Mouse (Mus musculus) midbrain, embryonic 12.5 days (tissue): ENCODE data around the gene Eif4g3. TPM values are rescaled to one million over a fixed set of nuclear protein-coding genes. Genes with fewer than 3 reads are reported as not detected.
A peak's percentile ranks its signal among the peaks of the same experiment; 100 is the strongest.

Source experiments
- ATAC-seq: fragments of 200-750 bp; cut with Nextera tagmentation; 2 replicates; pipeline ENCODE4 v1.8.0; 2017; ENCODE audit warnings: low read depth, moderate TSS enrichment, moderate library complexity; ENCODE audit not compliant: low FRiP score
- H3K27ac ChIP-seq: fragments of 300-500 bp; sonication (generic); replicated peaks from 2 replicates; pipeline ENCODE4 v1.5.1; 2016; ENCODE audit warnings: mild to moderate bottlenecking
- H3K27me3 ChIP-seq: fragments of 300-500 bp; sonication (generic); 2 replicates; pipeline ENCODE4 v1.6.1; 2016; ENCODE audit warnings: mild to moderate bottlenecking
- H3K36me3 ChIP-seq: fragments of 300-500 bp; sonication (generic); 2 replicates; pipeline ENCODE4 v1.6.1; 2016
- H3K4me1 ChIP-seq: fragments of 300-500 bp; sonication (generic); 2 replicates; pipeline ENCODE4 v1.6.1; 2016
- H3K4me2 ChIP-seq: fragments of 300-500 bp; sonication (generic); replicated peaks from 2 replicates; pipeline ENCODE4 v1.6.1; 2016; ENCODE audit warnings: mild to moderate bottlenecking, moderate library complexity
- H3K4me3 ChIP-seq: fragments of 300-500 bp; sonication (generic); 2 replicates; pipeline ENCODE4 v1.5.1; 2016; ENCODE audit warnings: mild to moderate bottlenecking
- H3K9ac ChIP-seq: fragments of 300-500 bp; sonication (generic); replicated peaks from 2 replicates; pipeline ENCODE4 v1.6.1; 2016; ENCODE audit warnings: mild to moderate bottlenecking, moderate library complexity
- H3K9me3 ChIP-seq: fragments of 300-500 bp; sonication (generic); 2 replicates; pipeline ENCODE4 v1.6.1; 2016; ENCODE audit warnings: mild to moderate bottlenecking
- WGBS: fragments of 180-500 bp; shearing (Covaris S2); methylation state at CpG from one replicate; pipeline ENCODE4 v1.1.7; 2016; 5-methylcytosine and 5-hydroxymethylcytosine counted together
- polyA plus RNA-seq: library from polyadenylated mRNA; unstranded; fragments of >200 nt; fragmentation: Nextera tagmentation; extraction: Ambion mirVana; gene quantifications from 2 replicates; pipeline ENCODE4 v1.2.1, GENCODE M21; 2016

The Eif4g3 gene
- polyA plus RNA-seq, 1 experiment from 2014 or later = 61.6 TPM

DNA sequence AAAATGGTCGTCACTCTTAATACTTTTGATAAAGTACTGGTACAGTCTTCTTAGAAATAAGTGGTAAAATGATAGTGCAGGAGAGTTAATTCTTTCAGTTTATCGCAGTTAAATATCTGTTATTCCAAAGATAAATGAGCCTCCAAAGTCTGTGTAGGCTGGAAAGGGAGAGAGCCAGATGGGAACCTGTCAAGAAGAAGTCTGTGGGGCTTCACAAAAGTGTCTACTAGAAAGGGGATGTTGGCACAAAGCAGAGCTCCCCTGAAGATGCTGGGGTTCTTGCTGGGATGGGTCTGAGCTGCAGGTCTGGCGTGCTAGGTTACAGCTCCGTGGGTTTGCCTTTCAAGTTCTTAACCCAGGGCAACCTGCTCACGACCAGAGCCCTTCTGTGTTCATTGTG lies 199.7 kb downstream of the Eif4g3 start:
- H3K36me3 ChIP-seq = peaks cover 95% of the 10 kb centered on the region
- 91% methylated on average over 5 of the region's 5 CpGs for WGBS

DNA sequence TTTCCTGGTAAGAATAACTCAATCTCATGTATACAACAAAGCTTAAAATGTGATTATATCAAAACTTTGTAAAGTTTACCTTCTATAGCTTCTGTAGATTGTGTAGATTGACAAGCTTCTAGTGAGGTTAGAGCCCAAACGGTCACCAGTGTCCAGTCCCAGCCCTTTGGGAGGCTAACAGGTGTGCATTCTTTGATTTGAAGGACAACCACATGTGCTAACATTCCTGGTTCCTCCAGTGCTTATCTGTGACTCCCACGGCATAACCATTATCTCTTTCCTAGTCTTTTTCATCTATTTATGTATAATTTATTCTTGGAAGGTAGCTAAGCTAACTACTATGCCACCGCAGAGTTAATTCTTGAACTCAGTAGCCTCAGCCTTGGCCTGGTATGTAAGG lies 207.9 kb downstream of the Eif4g3 start:
- Histone ChIP-seq H3K4me2 (no peak overlapping the region), H3K9me3 (no peaks in the 10 kb centered on the region), H3K9ac (no peak overlapping the region), H3K27ac (no peak overlapping the region), H3K4me3 (no peak overlapping the region), H3K4me1 (no peaks in the 10 kb centered on the region), H3K36me3 (peaks cover 91% of the 10 kb centered on the region), H3K27me3 (no peaks in the 10 kb centered on the region)
- whole genome bisulfite sequencing = 94% methylated on average over 3 of the region's 3 CpGs
- no peak for ATAC-seq

More for the DNA sequence above, 199.7 kb downstream of the Eif4g3 start:
- no peak overlapping the region for H3K4me2 ChIP-seq
- no peak for ATAC-seq
- H3K27ac ChIP-seq = no peak overlapping the region
- no peak overlapping the region for H3K9ac ChIP-seq
- no peaks in the 10 kb centered on the region for H3K4me1 ChIP-seq
- no peak overlapping the region for H3K4me3 ChIP-seq
- no peaks in the 10 kb centered on the region for H3K27me3 ChIP-seq
- no peaks in the 10 kb centered on the region for H3K9me3 ChIP-seq

DNA sequence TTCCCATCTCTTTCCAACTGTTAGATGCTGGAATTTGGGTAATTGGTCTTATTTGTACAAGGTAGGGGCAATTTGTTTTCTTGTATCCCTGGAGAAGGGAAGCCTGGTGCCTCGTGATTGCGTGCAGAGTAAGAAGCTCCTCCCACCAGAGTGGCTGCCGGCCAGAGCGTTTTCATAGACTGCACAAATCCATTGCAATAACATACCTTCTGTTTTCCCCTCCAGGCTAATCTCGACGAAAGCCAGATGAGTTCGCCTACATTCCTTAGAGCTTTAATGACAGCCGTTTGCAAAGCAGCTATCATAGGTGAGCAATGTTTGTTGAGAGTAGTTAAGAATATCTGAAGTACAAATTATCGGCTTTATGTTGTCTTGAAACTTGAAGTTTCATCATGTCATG lies 208.9 kb downstream of the Eif4g3 start:
- H3K27ac ChIP-seq = no peak overlapping the region
- H3K4me1 ChIP-seq = no peaks in the 10 kb centered on the region
- no peak overlapping the region for H3K9ac ChIP-seq
- 91% methylated on average over 9 of the region's 9 CpGs for WGBS
- no peak overlapping the region for H3K4me3 ChIP-seq
- H3K4me2 ChIP-seq = no peak overlapping the region
- no peaks in the 10 kb centered on the region for H3K27me3 ChIP-seq
- peaks cover 88% of the 10 kb centered on the region for H3K36me3 ChIP-seq
- no peaks in the 10 kb centered on the region for H3K9me3 ChIP-seq
- ATAC-seq = no peak

- no peak overlapping the region for H3K4me2 ChIP-seq
- WGBS = 91% methylated on average over 5 of the region's 5 CpGs
- H3K4me1 ChIP-seq = no peaks in the 10 kb centered on the region
- H3K36me3 ChIP-seq = peaks cover 44% of the 10 kb centered on the region
- no peaks in the 10 kb centered on the region for H3K9me3 ChIP-seq
- no peak overlapping the region for H3K9ac ChIP-seq
- no peak overlapping the region for H3K27ac ChIP-seq
- no peak overlapping the region for H3K4me3 ChIP-seq
- no peaks in the 10 kb centered on the region for H3K27me3 ChIP-seq
- no peak for ATAC-seq
These were observed 217.3 kb downstream of the Eif4g3 start for GRCm38 (mm10) chr4:138210116-138210515.

DNA sequence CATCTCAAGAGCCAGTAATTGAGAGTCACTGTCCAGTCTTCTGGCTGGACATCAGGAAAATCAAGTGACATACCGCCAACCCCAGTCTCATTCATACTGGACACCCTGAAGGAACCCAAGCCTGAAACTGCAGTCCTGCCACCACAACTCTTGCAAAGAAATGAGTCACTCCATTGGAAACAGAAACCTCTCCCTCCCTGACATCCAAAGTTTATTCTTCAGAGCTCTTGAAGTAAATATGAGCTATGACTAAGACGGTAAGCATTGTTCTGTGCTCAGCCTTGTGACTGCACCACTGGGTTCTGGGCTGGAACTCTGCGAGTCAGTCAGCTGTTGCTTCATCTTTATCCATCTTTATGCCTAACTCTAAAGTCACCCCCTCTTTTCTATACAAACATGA lies 221.0 kb downstream of the Eif4g3 start:
- Histone ChIP-seq H3K4me2 (no peak overlapping the region), H3K36me3 (peaks cover 18% of the 10 kb centered on the region), H3K9ac (no peak overlapping the region), H3K27me3 (no peaks in the 10 kb centered on the region), H3K4me3 (no peak overlapping the region), H3K27ac (no peak overlapping the region), H3K9me3 (no peaks in the 10 kb centered on the region), H3K4me1 (peaks cover 18% of the 10 kb centered on the region)
- 93% methylated on average over 3 of the region's 3 CpGs for WGBS
- ATAC-seq = no peak

GRCm38 (mm10) chr4:138215671-138216199 lies 222.9 kb downstream of the Eif4g3 start:
- Histone ChIP-seq H3K9ac (peak overlapping the region; percentile 98), H3K4me3 (peak overlapping the region; percentile 93), H3K27ac (peak overlapping the region; percentile 100), H3K36me3 (0 out of 2 replicates have a peak, but pooled peaks cover 7% of the 10 kb centered on the region), H3K4me2 (peak overlapping the region; percentile 70), H3K27me3 (no peaks in the 10 kb centered on the region), H3K4me1 (peaks cover 34% of the 10 kb centered on the region), H3K9me3 (no peaks in the 10 kb centered on the region)
- WGBS = 50% methylated on average over 13 of the region's 13 CpGs
- no peak for ATAC-seq

DNA sequence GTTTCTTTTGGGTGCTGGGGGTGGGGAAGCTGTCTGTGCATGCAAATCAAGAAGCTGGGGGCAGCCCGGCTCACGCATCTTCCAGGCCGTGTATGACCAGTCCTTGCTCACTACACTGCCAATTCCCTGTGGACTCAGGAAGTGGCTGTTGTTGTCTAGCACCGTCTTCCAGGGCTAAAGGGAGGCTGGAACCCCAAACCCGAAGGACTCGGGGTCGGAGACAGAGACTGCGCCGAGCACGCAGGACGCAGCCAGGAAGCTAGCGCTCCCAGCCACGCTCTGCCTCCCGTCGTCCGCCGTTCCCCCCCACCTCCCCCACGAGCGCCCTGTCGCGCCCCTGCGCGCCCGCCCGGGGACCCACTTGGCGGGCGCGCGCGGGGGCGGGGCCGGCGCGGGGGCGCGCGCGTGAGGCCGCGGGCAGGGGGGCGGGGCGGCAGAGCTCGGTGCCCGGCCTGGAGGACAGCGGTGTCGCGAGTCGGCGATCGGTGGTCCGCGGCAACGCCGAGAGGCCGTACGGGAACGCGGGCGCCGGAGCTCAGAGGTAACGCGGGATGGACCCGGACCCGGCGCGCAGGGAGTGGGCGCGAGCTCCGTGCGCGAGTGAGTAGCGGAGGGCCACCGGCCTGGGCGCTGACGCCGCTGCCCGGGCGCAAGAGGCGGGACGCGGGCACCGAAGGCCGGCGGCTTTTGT lies 223.5 kb downstream of the Eif4g3 start, which contains the start of gene Hp1bp3:
Gene Hp1bp3, plus strand, starts transcription at position 97 of the 691 bp plus-strand sequence.
- Histone ChIP-seq H3K36me3 (0 out of 2 replicates have a peak, but pooled peaks cover 7% of the 10 kb centered on the region), H3K9me3 (no peaks in the 10 kb centered on the region), H3K4me1 (peaks cover 34% of the 10 kb centered on the region), H3K4me3 (peak within 1 kb of the TSS; percentile 93), H3K27me3 (no peaks in the 10 kb centered on the region), H3K9ac (peak within 1 kb of the TSS; percentile 98), H3K4me2 (peak within 1 kb of the TSS; percentile 71), H3K27ac (peak within 1 kb of the TSS; percentile 100)
- ATAC-seq = peak; percentile 82
- WGBS = 1% methylated on average over 78 of the region's 84 CpGs

DNA sequence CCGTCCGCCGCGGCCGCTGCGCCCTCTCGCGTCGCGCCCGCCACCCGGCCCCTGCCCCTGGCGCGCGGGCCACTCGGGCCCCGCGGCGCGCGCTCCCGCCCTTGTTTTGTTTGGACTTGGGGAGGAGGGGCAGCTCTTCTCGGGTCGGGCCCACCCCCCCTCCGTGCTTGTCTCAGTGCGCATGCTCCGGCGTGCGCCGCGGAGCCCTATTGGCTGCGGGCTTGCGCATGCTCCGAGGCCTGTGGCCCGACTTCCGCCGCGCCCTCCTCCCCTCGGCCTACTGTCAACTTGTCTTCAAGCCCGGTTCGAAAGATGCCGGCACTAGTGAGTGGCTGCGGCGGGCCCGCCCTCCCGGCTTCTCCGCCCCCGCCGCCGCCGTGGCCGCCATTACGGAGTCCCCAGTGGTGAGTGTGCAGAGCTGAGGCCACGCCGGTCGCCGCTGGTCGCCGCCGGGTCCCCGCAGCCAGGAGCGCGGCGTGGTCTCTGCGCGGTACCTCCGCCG lies 224.1 kb downstream of the Eif4g3 start:
- H3K9me3 ChIP-seq = no peaks in the 10 kb centered on the region
- H3K4me1 ChIP-seq = peaks cover 34% of the 10 kb centered on the region
- peak overlapping the region; percentile 71 for H3K4me2 ChIP-seq
- ATAC-seq = peak; percentile 96
- H3K27ac ChIP-seq = peak overlapping the region; percentile 100
- peaks cover 7% of the 10 kb centered on the region; the same call in 1 of the 2 replicates for H3K36me3 ChIP-seq
- H3K27me3 ChIP-seq = no peaks in the 10 kb centered on the region
- WGBS = under 1% methylated on average over 35 of the region's 68 CpGs
- peak overlapping the region; percentile 93 for H3K4me3 ChIP-seq
- peak overlapping the region; percentile 98 for H3K9ac ChIP-seq

DNA sequence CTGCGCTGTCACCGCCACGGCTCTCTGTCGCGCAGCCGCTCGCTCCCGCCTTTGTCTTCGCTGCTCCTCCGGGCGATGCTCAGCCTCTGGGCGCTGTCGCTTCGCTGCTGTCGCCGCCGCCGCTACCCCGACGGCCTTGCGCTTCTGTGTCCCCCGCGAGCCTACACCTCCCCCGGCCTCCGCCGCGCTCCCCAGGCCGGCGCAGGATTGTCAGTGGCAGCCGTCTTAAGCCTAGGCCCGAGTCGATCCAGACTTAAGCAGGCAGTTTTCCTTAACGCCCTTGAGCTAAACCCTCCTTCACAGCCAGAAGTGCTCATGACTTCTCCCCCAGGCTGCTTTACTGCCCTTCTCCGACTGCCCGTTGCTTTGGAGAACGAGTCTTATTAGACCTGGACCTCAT lies 224.6 kb downstream of the Eif4g3 start:
- Histone ChIP-seq H3K9ac (peak overlapping the region; percentile 98), H3K36me3 (peaks cover 12% of the 10 kb centered on the region), H3K9me3 (no peaks in the 10 kb centered on the region), H3K4me2 (peak overlapping the region; percentile 71), H3K27ac (peak overlapping the region; percentile 100), H3K4me3 (peak overlapping the region; percentile 93), H3K27me3 (no peaks in the 10 kb centered on the region), H3K4me1 (peaks cover 34% of the 10 kb centered on the region)
- under 1% methylated on average over 35 of the region's 36 CpGs for WGBS
- peak; percentile 8; the same call in 1 of the 2 replicates for ATAC-seq

DNA sequence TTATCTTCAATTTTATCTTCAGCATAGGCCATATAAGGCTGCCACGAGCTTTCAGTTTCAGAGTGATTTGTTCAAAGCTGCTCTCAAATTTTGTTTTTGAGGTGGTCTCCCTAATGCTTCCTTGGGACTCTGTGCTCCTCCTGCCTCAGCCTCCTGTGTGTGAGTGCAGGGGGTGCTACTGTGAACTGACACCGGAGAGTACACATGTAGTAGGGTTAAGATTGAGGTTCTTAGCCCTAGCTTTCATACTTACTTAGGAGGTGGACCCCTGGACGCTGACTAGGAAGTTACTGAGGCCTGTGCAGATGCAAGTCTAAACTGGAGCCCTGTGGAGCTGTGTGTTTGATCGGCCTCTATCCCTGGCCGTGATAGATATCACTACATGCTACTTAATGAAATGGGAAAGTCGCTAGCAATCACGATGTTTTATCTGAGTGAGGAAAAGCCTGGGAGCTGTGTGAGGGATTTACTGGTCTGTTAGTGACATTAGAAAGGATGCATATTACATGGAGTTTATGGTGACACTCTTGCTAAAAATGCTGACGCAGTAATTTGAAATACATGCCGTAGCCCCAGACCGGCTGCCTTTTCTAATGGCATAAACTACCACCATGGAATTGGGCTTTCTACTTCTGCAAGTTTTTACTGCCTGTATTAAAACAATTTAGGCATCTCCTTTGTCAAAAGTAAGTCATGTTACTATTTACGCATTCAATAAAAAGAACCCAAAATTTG lies 225.3 kb downstream of the Eif4g3 start:
- no peak for ATAC-seq
- 84% methylated on average over 11 of the region's 11 CpGs for WGBS
- Histone ChIP-seq H3K9me3 (no peaks in the 10 kb centered on the region), H3K27ac (peak overlapping the region; percentile 100; the same call in 1 of the 2 replicates), H3K4me1 (peaks cover 34% of the 10 kb centered on the region), H3K4me3 (peak overlapping the region; percentile 93), H3K9ac (peak overlapping the region; percentile 98), H3K27me3 (no peaks in the 10 kb centered on the region), H3K4me2 (peak overlapping the region; percentile 71), H3K36me3 (peaks cover 19% of the 10 kb centered on the region)

GRCm38 (mm10) chr4:138219331-138219730 lies 226.5 kb downstream of the Eif4g3 start:
- Histone ChIP-seq H3K4me3 (no peak overlapping the region), H3K4me1 (peaks cover 34% of the 10 kb centered on the region), H3K36me3 (peaks cover 31% of the 10 kb centered on the region), H3K4me2 (no peak overlapping the region), H3K27ac (no peak overlapping the region), H3K9me3 (no peaks in the 10 kb centered on the region), H3K9ac (no peak overlapping the region; the same call in 1 of the 2 replicates), H3K27me3 (no peaks in the 10 kb centered on the region)
- no peak for ATAC-seq
- 85% methylated on average over 5 of the region's 5 CpGs for WGBS

- no peak for ATAC-seq
- Histone ChIP-seq H3K4me3 (no peak overlapping the region), H3K27me3 (no peaks in the 10 kb centered on the region), H3K9ac (no peak overlapping the region), H3K4me2 (no peak overlapping the region), H3K36me3 (peaks cover 44% of the 10 kb centered on the region), H3K27ac (no peak overlapping the region), H3K9me3 (no peaks in the 10 kb centered on the region), H3K4me1 (peaks cover 30% of the 10 kb centered on the region)
- 90% methylated on average over 7 of the region's 7 CpGs for WGBS
These were observed 227.9 kb downstream of the Eif4g3 start for GRCm38 (mm10) chr4:138220761-138221160.
